Mouse (Mus musculus) layer of hippocampus, adult 9-10 months (tissue): ENCODE data around the gene Mst1.

Experiments
- DNase-seq: peaks from one replicate; pipeline ENCODE4 v3.0.0; 2022; ENCODE audit warnings: low spot score

Gene Mst1

GRCm38 (mm10) chr9:108129042-108129948, 49.1 kb downstream of the Mst1 start:
- DNase-seq: no peak

- no peak for DNase-seq
Observed at GRCm38 (mm10) chr9:108131502-108131901, 51.3 kb downstream of the Mst1 start.

- DNase-seq: no peak
Observed at GRCm38 (mm10) chr9:108132373-108132772, 52.1 kb downstream of the Mst1 start.

GRCm38 (mm10) chr9:108133478-108133877, 53.2 kb downstream of the Mst1 start:
- no peak for DNase-seq
